Mouse (Mus musculus) frontal cortex, postnatal 25 days (tissue): ENCODE data around the gene AI854703.
"Not testable (repeated sequence)": the region's sequence is repeated elsewhere in the genome, so short reads cannot be mapped to it uniquely, and the experiment has no call there.

Experiments used
- DNase-seq, 2 experiments: peaks; one replicate each; pipeline ENCODE4 v3.0.0; 2022; ENCODE audit warnings: low spot score in 2 of 2

Gene AI854703

DNA sequence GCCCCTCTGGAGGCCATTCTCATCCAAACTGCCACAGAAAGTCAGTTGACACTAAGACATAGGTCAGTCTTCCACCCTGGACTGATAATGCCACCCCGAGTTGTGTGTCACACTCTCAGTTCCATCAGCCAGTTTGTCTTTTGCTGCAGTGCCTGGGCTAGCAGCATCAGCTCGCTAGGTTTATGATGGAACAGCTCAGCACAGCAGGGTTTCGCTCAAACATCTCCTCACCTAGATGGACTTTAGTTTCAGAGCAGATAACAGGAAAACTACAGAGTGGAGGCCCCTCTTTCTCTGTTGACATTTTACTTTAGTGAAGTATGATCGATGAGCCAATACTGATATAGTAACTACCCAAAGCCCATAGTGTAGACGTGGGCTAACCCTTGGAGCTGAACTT, 11.8 kb upstream of the AI854703 start:
- DNase-seq: no peak

DNA sequence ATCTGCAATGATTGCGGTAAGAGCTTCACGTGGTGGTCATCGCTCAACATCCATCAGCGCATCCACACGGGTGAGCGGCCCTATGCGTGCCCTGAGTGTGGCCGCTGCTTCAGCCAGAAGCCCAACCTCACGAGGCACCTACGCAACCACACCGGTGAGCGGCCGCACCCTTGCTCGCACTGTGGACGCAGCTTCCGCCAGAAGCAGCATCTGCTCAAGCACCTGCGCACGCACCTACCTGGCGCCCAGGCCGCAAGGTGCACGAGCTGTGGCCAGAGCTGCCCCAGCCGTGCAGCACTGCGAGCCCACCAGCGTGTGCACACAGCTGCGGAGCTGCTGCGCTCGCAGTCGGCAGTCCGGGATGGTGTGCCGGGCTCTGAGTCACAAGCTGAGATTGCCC, 6.5 kb upstream of the AI854703 start:
- DNase-seq: no peak

DNA sequence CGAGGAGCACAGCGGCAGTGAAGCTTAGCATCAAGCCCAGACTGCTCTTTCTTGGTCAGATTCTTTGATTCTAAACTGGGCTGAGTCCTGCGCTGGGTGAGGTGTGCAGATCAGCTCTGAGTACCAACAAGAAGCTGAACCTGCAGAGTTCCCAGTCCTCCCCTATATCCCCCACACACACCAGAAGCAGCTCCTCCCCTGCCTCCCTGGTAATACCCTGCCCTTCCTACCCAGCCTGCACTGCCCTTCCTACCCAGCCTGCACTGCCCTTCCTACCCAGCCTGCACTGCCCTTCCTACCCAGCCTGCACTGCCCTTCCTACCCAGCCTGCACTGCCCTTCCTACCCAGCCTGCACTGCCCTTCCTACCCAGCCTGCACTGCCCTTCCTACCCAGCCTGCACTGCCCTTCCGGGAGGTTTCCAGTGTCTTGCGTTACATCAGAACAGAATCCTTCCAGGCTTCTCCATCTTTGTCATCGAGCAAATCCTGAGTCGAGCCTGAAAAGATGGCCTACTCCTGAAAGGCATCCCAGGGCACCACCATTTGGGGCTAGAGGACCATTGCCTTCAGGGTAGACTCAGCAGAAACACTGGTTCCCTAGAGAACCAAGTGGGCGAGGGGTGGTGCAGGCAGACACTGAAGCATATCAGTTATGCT, 4.2 kb upstream of the AI854703 start:
- DNase-seq: not testable (repeated sequence)

DNA sequence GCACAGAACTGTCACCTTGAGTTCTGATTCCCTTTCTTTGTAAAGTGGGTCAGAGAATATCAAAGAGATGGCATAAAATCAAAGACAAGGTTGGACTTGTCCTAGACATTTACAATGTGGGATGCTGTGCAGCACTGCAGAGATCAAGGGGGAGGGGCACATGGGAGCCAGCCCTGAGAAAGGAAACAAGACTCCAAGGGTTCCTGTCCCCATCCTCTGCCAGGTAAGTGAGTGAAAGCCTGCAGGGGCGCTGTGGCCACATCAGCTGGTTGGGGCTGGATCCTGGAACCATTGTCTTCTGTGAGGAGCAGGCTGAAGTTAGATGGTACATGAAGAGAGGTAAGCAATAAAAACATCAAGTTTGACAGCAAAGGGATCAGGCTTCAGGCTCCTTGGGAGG, 3.1 kb upstream of the AI854703 start:
- DNase-seq: no peak

DNA sequence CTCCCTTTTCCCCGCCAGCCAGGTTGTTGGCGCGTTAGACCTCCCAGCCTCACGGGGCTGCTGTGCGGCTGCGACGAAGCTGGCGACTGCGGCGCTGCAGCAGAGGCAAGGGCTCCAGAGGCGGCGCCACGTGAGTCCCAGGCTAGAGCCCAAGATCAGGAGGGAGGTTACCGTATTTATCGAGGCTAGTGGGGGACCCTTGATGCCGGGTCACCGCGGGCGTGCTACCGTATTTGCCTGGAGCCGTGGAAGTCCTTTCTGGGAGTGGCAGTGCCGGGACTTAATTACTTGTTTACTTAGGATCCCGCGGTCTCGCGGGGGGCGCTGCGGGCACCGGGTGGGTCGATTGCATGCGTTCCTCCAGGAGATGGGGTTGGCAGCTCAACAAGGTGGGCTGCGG, 420 bp downstream of the AI854703 start:
- peak; percentile 50 to 54 for DNase-seq

DNA sequence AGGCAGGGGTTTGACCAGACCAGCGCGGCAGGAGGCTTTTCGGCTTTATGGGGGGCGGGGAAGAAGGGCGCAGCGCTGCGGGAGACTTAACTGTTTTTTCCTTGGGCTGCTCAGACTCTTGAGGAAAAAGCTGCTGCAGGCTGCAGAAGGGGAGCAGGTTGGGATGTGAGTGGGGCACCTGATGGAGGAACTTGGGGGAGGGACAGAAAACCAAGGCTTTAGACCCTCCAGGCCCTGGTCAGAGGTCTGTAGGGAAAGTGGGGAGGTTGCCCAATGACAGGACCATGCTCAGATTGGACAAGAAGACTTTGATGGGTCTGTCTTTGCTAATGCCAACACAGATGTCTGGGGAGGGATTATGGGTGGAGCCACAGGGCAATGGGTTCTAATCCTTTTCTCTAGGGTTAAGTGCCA, 954 bp downstream of the AI854703 start:
- DNase-seq: no peak

DNA sequence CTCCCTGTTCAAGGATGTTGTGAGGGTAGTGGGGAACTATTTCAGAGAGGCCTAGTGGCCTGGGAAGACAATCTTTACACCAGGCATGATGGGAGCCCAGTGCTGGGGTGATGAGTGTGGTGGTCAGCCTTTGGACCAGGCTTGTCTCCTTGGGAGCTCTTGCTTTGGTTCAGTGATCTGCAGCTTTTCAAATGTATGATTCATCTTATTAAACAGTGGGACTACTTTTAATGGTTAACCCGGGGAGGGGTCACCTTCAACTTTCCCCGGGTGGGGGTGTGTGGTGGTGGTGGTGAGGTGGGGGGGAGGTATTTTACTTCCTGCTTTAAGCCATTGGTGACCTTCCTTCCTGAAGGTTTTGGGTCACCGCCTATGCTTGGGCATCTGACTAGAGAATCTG, 1.8 kb downstream of the AI854703 start:
- no peak for DNase-seq

DNA sequence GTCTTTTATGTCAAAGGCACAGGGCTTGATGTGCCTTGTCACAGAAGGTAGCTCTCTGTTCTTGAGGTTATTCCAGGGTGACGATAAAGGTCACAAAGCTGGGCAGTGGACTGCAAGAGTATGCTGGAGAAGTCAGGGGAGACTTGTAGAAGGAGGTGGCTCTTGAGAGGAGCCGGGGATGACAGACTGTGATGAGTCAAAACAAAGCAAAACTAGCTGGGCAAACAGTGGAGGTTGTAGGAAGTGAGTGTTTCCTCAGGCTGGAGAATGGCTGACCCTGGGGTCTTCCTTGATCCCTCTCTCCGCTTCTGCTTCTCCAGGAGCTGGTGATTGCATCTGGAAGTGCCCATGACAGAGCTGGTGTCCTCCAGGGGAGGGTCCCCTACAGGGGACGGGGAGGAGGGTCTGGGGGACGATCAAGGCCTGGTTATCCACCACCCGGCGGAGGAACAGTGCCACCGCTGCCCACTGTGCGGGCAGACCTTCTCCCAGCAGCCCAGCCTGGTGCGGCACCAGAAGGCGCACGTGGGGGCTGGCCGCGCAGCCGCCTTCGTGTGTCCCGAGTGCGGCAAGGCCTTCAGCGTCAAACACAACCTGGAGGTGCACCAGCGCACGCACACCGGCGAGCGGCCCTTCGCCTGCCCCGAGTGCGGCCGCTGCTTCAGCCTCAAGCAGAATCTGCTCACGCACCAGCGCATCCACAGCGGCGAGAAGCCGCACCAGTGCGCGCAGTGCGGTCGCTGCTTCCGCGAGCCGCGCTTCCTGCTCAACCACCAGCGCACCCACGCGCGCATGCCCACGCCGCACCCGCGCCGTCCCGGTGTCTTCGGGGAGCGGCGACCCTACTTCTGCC, 2.5 kb downstream of the AI854703 start:
- peak; percentile 34 to 40 for DNase-seq

DNA sequence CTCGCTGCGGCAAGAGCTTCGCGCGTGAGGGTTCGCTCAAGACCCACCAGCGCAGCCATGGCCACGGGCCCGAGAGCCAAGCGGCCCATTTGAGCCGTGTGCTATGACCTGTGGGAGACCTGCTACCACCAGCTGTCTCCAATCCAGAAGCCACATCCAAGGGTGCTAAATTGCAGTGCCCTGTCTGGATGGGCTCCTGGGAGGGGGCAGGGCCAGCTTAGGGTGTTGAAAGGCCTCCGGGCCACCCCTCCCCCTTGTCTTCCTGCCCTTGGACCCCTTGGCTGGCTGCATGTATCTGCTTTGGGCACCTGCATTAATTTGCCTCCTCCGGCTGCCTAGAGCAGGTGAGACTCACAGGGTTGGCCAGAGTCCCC, 3.1 kb downstream of the AI854703 start:
- DNase-seq: no peak

DNA sequence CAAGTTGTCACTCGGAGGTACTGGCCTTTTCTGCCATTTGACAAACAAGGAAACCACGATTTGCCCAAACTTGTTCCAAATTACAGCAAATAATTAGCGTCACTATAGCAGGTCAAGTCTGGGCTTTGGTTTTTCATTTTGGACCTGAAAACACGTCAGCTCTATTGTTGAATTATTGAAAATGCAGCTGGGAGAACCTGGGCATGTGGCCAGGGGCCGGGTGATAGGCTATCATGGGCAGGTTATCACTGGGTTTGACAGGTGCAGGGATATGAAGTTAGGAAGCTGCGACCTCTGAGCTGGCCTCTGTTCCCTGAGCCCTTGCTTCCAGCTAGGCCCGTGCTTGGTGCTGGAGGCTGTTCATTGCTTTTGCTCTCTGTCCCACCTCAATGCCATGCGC, 4.3 kb downstream of the AI854703 start:
- no peak for DNase-seq

DNA sequence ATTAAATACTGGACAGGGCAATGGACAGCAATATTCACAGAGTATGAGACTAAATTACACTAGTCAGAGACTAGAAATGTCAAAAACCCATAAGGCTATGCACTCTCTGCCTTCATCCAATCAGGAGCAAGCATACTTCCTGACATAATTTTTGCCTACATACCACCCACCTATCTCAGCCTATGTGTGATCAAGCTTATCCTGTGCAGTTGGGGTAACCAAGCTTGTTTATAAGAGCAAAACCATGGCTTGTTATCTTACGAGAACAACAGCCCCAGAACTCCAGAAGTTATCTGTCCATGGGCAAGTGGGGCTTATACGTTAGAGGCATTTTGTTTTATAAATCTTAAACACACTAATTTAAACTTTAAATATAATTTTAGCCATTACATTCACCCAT, 8.5 kb downstream of the AI854703 start:
- DNase-seq: no peak

DNA sequence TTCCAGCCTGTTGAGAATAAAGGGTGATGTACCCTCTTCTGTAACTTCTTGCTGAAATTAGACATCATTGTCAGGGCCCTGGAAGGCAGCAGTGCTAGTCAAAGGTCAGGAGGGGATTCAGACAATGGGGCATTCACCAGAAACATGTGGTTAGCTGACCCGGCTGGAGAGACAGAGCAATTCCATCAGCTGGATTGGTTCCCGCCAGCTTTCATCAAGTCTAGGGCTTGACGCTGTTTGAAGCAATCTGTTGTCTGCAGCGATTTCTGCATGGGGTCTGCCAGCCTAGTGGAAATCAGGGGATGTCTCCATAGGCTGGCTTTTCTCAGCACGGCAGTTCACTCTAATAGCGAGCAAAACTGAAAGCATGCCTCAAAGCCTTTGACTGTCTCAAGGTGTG, 10.0 kb downstream of the AI854703 start:
- DNase-seq: no peak

DNA sequence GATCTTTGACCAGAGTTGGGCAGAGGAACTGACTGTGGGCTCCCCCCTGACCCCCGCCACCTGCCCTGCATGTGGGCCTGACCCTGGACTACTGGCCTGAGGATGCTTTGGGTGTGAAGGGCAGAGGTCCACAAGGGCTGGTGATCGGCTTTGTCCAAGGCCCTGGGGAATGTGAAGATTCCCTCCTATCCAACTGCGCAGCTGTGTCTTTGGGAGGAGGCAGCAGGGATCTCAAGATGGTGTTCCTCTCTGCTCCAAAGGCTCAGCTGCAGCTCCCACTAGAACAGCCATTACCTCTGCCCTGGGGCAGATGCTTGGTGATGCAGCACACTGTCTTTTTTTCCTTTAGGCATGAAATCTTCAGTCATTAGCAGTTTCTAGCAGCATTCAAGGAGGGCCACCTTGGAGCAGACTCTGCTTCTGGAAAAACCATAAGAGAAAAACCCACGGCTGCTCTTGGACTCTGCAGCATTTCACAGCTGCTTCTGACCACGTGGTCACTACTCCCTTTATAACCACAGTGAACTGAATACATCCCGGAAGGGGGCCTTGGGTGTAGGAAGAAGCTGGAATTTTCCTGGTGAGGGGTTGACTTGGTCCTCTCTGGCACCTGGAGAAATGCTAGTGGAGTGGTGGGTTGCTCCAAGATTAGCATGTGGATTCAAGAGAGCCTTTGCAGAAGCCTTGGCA, 11.4 kb downstream of the AI854703 start:
- DNase-seq: no peak

DNA sequence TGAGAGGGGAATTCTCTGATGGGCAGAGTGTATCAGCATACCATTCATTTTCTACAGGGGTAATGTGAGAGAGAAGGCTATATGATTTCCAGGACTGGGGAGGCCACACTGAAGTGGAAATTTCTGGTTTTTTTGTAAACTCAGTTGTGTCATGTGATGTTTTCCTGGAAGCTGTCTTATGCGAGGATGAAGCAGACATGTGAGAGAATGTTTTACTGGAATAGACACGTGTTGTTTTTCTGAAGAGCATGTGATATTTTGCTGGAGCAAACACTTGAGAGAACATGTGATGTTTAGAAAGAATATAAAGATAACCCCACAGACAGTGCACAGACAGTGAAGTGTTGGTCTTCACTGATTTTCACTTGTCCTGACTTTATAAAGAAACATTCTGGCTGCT, 12.0 kb downstream of the AI854703 start:
- no peak for DNase-seq

DNA sequence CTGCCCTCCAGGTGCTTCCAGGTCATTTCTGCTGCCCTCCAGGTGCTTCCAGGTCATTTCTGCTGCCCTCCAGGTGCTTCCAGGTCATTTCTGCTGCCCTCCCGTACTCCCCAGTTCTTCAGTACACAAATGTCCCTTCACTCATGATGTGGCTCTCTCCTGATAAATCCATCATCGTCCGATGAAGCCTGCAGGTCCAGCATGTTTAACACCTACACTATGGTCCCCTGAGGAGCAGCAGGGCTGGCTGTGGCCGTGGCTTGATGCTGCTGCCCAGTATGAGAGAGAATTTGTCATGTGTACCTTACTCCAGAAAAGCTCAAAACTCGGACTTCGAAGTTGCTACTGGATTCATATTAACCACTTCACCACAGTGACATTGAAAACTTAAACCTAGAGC, 14.8 kb downstream of the AI854703 start:
- DNase-seq: no peak

DNA sequence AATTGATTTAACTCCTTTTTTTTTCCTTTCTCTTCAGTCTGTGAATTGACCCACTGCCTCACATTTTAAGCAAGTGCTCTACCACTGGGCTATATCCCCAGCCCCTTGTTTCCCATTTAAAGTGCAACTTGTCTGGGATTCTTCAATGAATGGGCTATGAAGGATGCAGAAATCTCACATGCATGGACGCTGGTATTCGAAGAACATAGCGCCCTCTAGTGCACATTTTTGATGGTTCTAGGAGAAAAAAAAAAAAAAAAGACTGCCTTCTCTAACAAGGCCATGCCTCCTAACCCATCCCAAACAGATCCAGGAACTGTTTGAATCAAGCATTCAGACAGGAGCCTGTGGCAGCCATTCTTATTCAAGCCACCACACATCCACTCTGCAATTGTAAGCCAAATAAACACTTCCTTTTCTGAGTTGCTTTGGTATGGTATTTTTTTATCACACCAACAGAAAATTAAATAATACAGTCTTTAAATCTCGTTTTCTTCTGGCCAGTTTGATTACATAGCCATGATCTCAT, 16.3 kb downstream of the AI854703 start:
- DNase-seq: no peak

DNA sequence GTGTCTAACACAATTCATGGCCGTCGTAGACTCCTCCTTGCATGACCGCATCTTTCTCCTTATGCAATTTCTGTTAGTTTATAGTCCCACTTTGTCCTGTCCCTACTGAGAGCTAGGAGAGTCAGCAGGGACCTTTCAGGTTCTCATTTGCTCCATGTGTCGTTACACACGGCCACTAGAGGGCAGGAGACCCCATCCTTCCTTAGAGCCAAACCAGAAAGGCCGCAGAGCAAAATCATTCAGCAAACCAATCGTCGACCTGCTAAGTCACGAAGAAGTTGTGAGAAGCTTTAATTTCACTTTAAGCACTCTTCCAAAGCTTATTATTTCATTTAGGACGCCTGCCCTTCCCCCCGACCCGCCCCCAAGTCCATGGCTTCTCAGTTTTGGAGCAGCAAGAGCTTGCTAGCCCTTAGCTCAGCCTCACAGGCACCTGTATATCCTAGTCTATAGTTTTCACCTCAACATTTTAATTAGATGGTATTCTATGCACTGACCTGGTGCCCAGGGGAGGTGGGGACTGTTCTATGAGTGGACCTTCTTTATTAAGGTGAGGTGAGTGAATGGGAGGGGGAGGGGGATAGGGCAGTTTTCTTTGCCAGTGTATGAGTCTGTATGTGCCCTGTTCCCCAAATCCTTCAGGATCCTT, 19.2 kb downstream of the AI854703 start:
- DNase-seq: peak; percentile 49 to 54

DNA sequence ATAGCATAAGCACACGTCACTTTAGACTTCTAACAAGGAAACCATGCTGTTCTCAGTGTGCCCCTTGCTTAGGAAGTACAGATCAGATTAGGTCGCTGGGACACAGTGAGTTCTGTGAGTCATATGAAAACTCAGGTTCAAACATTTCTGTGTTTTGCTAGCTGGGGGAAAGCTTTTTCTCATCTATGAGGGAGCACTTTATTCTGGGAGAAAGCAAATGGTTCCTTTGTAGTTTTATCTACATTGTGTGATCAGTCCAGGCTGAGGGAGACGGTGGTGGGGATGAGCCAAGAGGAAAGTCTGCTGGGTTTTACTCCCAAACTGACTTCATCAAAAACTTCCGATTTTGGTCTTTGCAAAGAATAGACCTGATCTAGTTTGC, 19.7 kb downstream of the AI854703 start:
- no peak for DNase-seq

DNA sequence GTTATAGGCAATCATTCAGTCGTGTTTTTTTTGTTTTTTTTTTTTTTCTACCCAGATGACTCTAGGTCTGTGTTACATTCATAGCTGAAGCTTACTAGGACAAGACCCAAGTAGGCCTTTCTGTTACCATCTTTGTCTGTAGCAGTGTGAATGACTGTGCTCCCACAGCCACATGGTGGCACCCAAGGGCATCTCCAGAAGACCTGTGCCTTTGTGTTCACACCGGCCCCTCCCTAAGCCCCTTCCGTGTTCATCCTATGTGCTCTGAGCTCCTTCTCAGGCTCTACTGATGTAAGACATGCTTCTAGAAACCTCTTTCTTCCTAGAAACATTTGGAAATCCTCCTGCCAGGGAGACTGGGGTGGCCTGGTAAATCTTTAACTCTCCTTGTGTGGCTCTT, 20.4 kb downstream of the AI854703 start, which contains the start of gene Gimap8:
TSS of gene Gimap8 (plus strand) at position 240 of the 400 bp plus-strand sequence.
- DNase-seq: no peak

DNA sequence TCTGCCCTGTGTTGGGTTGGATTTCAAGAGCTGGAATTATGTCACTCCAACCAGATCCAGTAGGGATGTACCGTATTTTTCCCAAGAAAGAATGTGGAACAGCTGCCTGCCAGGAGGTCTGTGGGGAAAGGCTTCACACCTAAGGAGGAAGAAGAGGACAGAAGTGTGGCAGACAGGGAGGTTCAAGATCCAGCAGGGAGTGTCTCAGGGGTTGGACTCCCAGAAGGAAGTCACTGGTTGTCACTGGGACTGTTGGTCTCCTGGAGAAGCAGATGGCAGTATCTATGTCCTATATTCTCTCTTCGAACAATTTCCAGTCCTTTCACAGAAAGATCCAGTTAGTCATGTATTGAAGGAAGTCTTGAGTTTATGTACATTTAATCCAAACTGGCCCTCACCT, 21.0 kb downstream of the AI854703 start:
- DNase-seq: no peak

DNA sequence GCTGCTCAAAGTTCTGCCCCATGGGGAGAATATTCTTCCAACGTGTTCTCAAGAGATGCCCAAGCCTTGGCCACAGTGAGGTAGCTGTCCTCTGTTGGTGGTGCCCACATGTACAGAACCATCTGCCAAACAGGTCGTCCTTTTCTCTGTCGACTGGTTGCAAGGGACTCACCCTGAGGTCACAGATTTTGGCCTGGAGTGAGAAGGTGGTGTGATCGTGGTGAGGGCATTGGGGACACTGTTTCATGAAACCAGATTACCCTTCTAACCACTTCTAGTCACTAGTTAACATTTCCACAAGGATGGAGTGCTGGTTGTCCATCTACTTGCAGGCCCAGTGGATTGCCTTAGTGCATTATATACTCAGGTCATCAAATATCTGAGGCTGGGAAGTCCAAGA, 22.2 kb downstream of the AI854703 start:
- no peak for DNase-seq

DNA sequence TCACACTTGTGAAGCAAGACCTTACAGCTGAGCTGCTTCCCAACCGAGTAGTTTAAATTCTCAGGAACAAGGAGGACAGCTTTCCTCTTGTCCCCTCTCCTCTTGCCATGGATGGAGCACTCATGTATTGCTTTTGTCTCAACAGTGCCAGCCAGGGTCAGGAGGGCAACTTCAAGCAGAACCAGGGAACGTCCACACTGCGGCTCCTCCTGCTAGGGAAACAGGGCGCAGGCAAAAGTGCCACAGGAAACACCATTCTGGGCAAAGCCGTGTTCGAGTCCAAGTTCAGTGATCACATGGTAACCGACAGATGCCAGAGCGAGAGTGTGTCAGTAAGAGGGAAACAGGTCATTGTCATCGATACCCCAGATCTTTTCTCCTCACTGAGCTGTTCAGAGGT, 23.5 kb downstream of the AI854703 start:
- no peak for DNase-seq
